Mouse (Mus musculus): ENCODE data around the gene Ovol1.

GRCm38 (mm10) chr19:5554212-5554611 lies 6.2 kb downstream of the Ovol1 start:
- TF ChIP-seq CTCF (IDR thresholded peaks at IDR 0.05; ENCODE audit: low read depth, low read length) = no peak
- TF ChIP-seq POLR2A (IDR thresholded peaks at IDR 0.05; ENCODE audit: extremely low read depth, insufficient read depth, low read length) = no peak
